Mouse (Mus musculus): ENCODE results near the gene Gm45213. TPM values are rescaled to one million over a fixed set of nuclear protein-coding genes. Genes with fewer than 3 reads are reported as not detected.
"Not testable (repeated sequence)": the region's sequence is repeated elsewhere in the genome, so short reads cannot be mapped to it uniquely, and the experiment has no call there.

Gene Gm45213
- total and polyA plus RNA-seq, 3 experiments, result not detected

DNA sequence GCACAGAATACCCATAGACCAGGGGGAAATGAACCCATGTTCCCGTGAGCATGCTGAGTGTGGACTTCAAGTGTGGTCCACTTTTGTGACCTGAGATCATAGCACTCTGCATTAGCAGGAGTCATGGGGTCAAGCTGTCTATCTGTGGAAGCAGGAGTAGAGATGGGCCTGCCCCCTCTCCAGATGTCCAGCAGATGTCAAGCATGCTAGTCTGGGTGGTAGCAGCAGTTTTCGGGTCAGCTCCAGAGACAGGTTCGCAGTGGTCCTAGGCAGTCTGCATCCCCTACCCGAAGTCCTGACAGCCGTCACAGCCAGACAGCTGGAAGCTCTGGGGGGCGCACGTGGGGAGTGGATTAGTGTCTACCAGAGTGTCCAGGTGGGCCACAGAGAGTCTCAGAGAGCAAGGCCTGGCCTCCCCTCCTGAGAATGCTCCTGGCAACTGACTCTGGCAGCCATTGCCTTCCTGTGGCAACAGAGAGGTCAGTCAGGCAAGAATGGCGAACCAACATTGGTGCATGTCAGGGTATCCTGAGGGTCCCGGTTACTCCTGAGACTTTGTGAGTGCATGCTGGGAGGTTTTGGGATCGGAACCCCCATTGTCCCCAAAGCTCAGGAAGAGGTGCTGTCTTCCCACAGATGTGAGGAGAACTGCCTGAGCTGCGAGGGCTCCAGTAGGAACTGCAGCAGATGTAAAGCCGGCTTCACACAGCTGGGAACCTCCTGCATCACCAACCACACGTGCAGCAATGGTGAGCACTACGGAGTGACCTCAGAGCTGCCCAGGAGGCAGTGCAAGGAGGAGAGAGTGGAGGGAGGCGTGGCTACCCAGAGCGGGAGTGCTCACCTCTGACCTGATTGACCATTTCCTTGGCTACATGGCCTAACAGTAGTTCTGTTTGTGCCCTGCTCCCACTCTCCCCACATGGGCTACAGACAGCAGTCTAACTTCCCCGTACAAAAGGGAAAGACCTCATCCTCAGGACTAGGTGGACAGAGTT is 3.8 kb downstream of the Gm45213 start:
- no peak overlapping the region for H3K9ac ChIP-seq (ENCODE audit: low read depth, low read length)
- no peak for DNase-seq
- H3K27ac ChIP-seq, result no peak overlapping the region
- H3K27me3 ChIP-seq (ENCODE audit: control insufficient read depth, insufficient read depth, low read length), result no peaks in the 10 kb centered on the region
- WGBS, result 69% methylated on average over 17 of the region's 17 CpGs
- H3K79me2 ChIP-seq (replicated peaks; ENCODE audit: control insufficient read depth, insufficient read depth, low read length), result no peaks in the 10 kb centered on the region
- intact Hi-C loops (cut with DNase I), result no loop called here
- no peaks in the 10 kb centered on the region for H3K36me3 ChIP-seq (ENCODE audit: control insufficient read depth, insufficient read depth, low read length)
- no peaks in the 10 kb centered on the region for H3K4me1 ChIP-seq (ENCODE audit: control insufficient read depth, insufficient read depth, low read length)
- TF ChIP-seq POLR2A (IDR thresholded peaks at IDR 0.05; ENCODE audit: insufficient read depth, low read depth, low read length) (no peak), CTCF (IDR thresholded peaks at IDR 0.05) (no peak), EP300 (IDR thresholded peaks at IDR 0.05; ENCODE audit: insufficient read depth, low read depth, low read length) (no peak)
- no peak overlapping the region for H3K4me3 ChIP-seq

DNA sequence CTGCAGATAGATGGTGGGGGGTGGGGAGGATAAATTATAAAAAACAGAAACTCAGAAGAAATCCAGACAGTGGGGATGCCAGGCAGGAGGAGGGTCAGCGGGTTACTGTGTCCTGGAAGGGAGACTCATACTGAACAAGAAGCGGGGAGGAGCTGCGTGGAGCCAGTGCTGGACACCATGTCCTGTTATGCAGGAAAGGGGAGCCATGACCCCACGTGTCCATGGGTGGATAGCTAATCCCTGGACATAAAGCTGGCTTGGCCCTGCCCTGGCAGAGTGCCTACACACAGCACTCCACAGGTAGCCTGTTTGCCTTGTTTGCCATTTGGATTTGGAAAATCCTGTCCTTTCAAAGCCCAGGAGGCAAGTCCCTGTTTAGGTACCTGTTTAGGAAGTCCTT is 4.6 kb downstream of the Gm45213 start:
- 72% methylated on average over 4 of the region's 4 CpGs for WGBS
- Histone ChIP-seq H3K27me3 (ENCODE audit: control insufficient read depth, insufficient read depth, low read length) (no peaks in the 10 kb centered on the region), H3K79me2 (replicated peaks; ENCODE audit: control insufficient read depth, insufficient read depth, low read length) (no peaks in the 10 kb centered on the region), H3K9ac (ENCODE audit: low read depth, low read length) (no peak overlapping the region), H3K4me1 (ENCODE audit: control insufficient read depth, insufficient read depth, low read length) (no peaks in the 10 kb centered on the region), H3K27ac (no peak overlapping the region), H3K36me3 (ENCODE audit: control insufficient read depth, insufficient read depth, low read length) (no peaks in the 10 kb centered on the region), H3K4me3 (no peak overlapping the region)
- TF ChIP-seq CTCF (IDR thresholded peaks at IDR 0.05), result no peak
- no peak for TF ChIP-seq POLR2A (IDR thresholded peaks at IDR 0.05; ENCODE audit: insufficient read depth, low read depth, low read length)
- no peak for TF ChIP-seq EP300 (IDR thresholded peaks at IDR 0.05; ENCODE audit: insufficient read depth, low read depth, low read length)
- no peak for DNase-seq
- intact Hi-C loops (cut with DNase I), result no loop called here

DNA sequence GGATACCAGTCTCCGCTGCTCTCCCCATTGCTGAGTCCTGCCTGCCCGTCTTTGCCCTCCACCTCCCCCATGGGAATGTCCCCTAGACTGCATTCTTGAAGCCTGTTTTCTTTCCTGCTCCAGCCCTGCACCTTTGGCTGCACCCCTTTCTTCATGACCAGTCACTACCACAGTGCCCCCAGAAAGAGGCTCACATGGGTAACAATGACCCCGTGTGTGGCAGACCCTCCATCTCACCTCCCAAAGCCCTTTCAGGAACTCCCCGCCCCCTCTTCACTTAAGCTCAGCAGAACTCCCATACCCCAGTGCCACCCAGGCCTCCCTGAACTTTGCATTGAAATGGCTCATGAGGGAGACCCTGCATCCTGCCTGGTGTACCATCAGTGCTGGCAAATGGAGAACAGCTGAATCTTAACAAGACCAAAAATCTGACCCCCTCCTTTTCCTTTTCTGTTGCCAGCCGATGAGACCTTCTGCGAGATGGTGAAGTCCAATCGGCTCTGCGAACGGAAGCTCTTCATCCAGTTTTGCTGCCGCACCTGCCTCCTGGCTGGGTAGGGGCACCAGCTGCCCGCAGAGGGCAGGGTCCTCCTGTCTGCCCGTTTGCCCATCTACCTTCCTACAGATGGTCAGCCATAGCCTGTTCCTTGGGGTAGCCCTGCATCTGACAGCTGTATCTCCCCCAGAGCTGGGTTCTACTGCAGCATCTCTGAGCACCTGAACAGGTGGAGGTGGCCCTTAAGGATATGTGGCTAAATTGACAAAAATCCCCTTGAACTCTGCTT is 5.2 kb downstream of the Gm45213 start:
- Histone ChIP-seq H3K79me2 (replicated peaks; ENCODE audit: control insufficient read depth, insufficient read depth, low read length) (no peaks in the 10 kb centered on the region), H3K4me1 (ENCODE audit: control insufficient read depth, insufficient read depth, low read length) (no peaks in the 10 kb centered on the region), H3K36me3 (ENCODE audit: control insufficient read depth, insufficient read depth, low read length) (no peaks in the 10 kb centered on the region), H3K9ac (ENCODE audit: low read depth, low read length) (no peak overlapping the region), H3K27ac (no peak overlapping the region), H3K4me3 (no peak overlapping the region), H3K27me3 (ENCODE audit: control insufficient read depth, insufficient read depth, low read length) (no peaks in the 10 kb centered on the region)
- intact Hi-C loops (cut with DNase I), result no loop called here
- TF ChIP-seq CTCF (IDR thresholded peaks at IDR 0.05), result no peak
- no peak for TF ChIP-seq EP300 (IDR thresholded peaks at IDR 0.05; ENCODE audit: insufficient read depth, low read depth, low read length)
- TF ChIP-seq POLR2A (IDR thresholded peaks at IDR 0.05; ENCODE audit: insufficient read depth, low read depth, low read length), result no peak
- DNase-seq, result no peak
- 87% methylated on average over 12 of the region's 12 CpGs for WGBS

DNA sequence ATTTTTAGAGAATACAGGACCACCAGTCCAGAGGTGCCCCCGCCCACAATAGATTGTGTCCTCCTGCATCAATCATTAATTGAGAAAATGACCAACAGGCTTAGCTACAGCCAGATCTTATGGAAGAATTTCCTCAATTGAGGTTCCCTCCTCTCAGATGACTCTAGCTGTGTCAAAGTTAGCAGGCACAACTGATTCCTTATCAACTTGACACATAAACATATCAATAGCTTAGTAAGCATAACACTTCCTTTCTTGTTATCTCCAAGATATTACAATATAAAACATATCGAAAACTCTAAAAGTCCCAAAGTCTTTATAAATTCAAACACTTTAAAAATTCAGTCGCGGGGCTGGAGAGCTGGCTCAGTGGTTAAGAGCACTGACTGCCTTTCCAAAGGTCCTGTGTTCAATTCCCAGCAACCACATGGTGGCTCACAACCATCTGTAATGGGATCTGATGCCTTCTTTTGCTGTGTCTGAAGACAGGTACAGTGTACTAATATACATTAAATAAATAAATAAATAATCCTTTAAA is 10.6 kb downstream of the Gm45213 start:
- Histone ChIP-seq H3K27ac (no peak overlapping the region), H3K36me3 (ENCODE audit: control insufficient read depth, insufficient read depth, low read length) (no peaks in the 10 kb centered on the region), H3K27me3 (ENCODE audit: control insufficient read depth, insufficient read depth, low read length) (no peaks in the 10 kb centered on the region), H3K4me3 (no peak overlapping the region), H3K9ac (ENCODE audit: low read depth, low read length) (no peak overlapping the region), H3K79me2 (replicated peaks; ENCODE audit: control insufficient read depth, insufficient read depth, low read length) (no peaks in the 10 kb centered on the region), H3K4me1 (ENCODE audit: control insufficient read depth, insufficient read depth, low read length) (no peaks in the 10 kb centered on the region)
- no peak for TF ChIP-seq EP300 (IDR thresholded peaks at IDR 0.05; ENCODE audit: insufficient read depth, low read depth, low read length)
- no peak for TF ChIP-seq POLR2A (IDR thresholded peaks at IDR 0.05; ENCODE audit: insufficient read depth, low read depth, low read length)
- TF ChIP-seq CTCF (IDR thresholded peaks at IDR 0.05), result no peak
- 86% methylated on average over 4 of the region's 4 CpGs for WGBS
- DNase-seq, result no peak
- intact Hi-C loops (cut with DNase I), result loop anchor here (1.0 kb wide), 1 partner anchor 350 kb away; no protein-coding TSS in a partner anchor

GRCm38 (mm10) chr7:66055356-66055755 is 12.0 kb downstream of the Gm45213 start:
- not testable (repeated sequence) for DNase-seq; H3K27me3 ChIP-seq (ENCODE audit: control insufficient read depth, insufficient read depth, low read length); H3K36me3 ChIP-seq (ENCODE audit: control insufficient read depth, insufficient read depth, low read length); H3K27ac ChIP-seq; H3K4me3 ChIP-seq; H3K9ac ChIP-seq (ENCODE audit: low read depth, low read length); H3K4me1 ChIP-seq (ENCODE audit: control insufficient read depth, insufficient read depth, low read length); H3K79me2 ChIP-seq (replicated peaks; ENCODE audit: control insufficient read depth, insufficient read depth, low read length)
- WGBS, result 2% methylated on average over 2 of the region's 2 CpGs
- peak; percentile 87 for TF ChIP-seq CTCF (IDR thresholded peaks at IDR 0.05)
- intact Hi-C loops (cut with DNase I), result loop anchor here (1.0 to 5.0 kb wide), 2 partner anchors 193 to 282 kb away; partner anchors contain the start of gene Pcsk6

Measured in heart, adult 2 months (tissue).